Mouse (Mus musculus): ENCODE measurements around the gene Olfr222. TPM values are rescaled to one million over a fixed set of nuclear protein-coding genes. Genes with fewer than 3 reads are reported as not detected.
A peak's percentile ranks its signal among the peaks of the same experiment; 100 is the strongest.

Olfr222 gene
- total RNA-seq, 1 experiment: not detected

DNA sequence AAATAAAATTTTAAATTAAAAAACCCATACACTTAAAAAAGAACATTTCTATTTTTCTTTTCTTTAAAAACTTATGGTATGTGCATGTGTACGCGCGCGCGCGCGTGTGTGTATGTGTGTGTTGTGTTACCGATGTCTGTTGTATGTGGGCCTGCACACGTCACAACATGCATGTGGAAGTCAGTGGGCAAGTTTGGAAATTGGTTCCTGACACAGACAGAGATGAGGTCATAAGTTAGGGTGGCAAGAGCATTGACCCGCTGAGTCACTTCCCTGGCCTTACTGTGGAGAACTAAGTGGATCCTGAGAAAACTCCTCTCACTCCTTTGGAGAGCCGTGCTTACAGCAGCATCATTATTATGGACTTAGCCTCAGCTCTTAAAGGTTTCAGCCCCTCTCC, 21.9 kb downstream of the Olfr222 start:
- in situ Hi-C loops (cut with MboI; ENCODE audit: low sequenced_read_pairs in 2 of 2, unreplicated experiment in 2 of 2): no loop called here
- DNase-seq (ENCODE audit: low read depth, low spot score): no peak
- TF ChIP-seq MAFK (IDR thresholded peaks at IDR 0.05; ENCODE audit: insufficient read depth, low read depth, low read length): no peak
- no peak for TF ChIP-seq ZNF384 (IDR thresholded peaks at IDR 0.05; ENCODE audit: low read depth, low read length)
- no peak for TF ChIP-seq ZC3H11A (IDR thresholded peaks at IDR 0.05; ENCODE audit: borderline replicate concordance, low read depth, low read length)
- TF ChIP-seq CHD2 (IDR thresholded peaks at IDR 0.05; ENCODE audit: low read depth, low read length): no peak
- no peak for TF ChIP-seq HCFC1 (IDR thresholded peaks at IDR 0.05; ENCODE audit: borderline replicate concordance, insufficient read depth, low read length)
- no peak overlapping the region for H3K27ac ChIP-seq (ENCODE audit: insufficient read depth, low read depth, low read length, poor library complexity, severe bottlenecking)
- no peaks in the 10 kb centered on the region for H3K9me3 ChIP-seq (ENCODE audit: control insufficient read depth, insufficient read depth, low read depth, low read length)
- H3K36me3 ChIP-seq (ENCODE audit: control insufficient read depth, insufficient read depth, low read length, poor library complexity, severe bottlenecking): no peaks in the 10 kb centered on the region
- H3K9ac ChIP-seq (ENCODE audit: insufficient read depth, low read depth, low read length, poor library complexity, severe bottlenecking): no peak overlapping the region
- H3K4me1 ChIP-seq (ENCODE audit: control insufficient read depth in 2 of 2, insufficient read depth in 2 of 2, low read length in 2 of 2, poor library complexity in 1 of 2): no peaks in the 10 kb centered on the region
- no peak overlapping the region for H3K4me3 ChIP-seq (ENCODE audit: insufficient read depth in 1 of 2, low read depth in 1 of 2, low read length in 2 of 2, poor library complexity in 1 of 2, severe bottlenecking in 1 of 2)

GRCm38 (mm10) chr11:59544005-59544404, 32.0 kb downstream of the Olfr222 start:
- TF ChIP-seq HCFC1 (IDR thresholded peaks at IDR 0.05; ENCODE audit: borderline replicate concordance, insufficient read depth, low read length) (no peak), MAFK (IDR thresholded peaks at IDR 0.05; ENCODE audit: insufficient read depth, low read depth, low read length) (0 out of 2 replicates have a peak, but pooled peaks have one; percentile 4)

GRCm38 (mm10) chr11:59543376-59543775, 32.7 kb downstream of the Olfr222 start:
- no peaks in the 10 kb centered on the region for H3K36me3 ChIP-seq (ENCODE audit: control insufficient read depth, insufficient read depth, low read length, poor library complexity, severe bottlenecking)
- in situ Hi-C loops (cut with MboI; ENCODE audit: low sequenced_read_pairs in 2 of 2, unreplicated experiment in 2 of 2): no loop called here
- TF ChIP-seq HCFC1 (IDR thresholded peaks at IDR 0.05; ENCODE audit: borderline replicate concordance, insufficient read depth, low read length) (no peak), ZNF384 (IDR thresholded peaks at IDR 0.05; ENCODE audit: low read depth, low read length) (no peak), ZC3H11A (IDR thresholded peaks at IDR 0.05; ENCODE audit: borderline replicate concordance, low read depth, low read length) (no peak), MAFK (IDR thresholded peaks at IDR 0.05; ENCODE audit: insufficient read depth, low read depth, low read length) (no peak), CHD2 (IDR thresholded peaks at IDR 0.05; ENCODE audit: low read depth, low read length) (no peak)
- H3K9ac ChIP-seq (ENCODE audit: insufficient read depth, low read depth, low read length, poor library complexity, severe bottlenecking): no peak overlapping the region
- no peaks in the 10 kb centered on the region for H3K9me3 ChIP-seq (ENCODE audit: control insufficient read depth, insufficient read depth, low read depth, low read length)
- H3K4me1 ChIP-seq (ENCODE audit: control insufficient read depth in 2 of 2, insufficient read depth in 2 of 2, low read length in 2 of 2, poor library complexity in 1 of 2): no peaks in the 10 kb centered on the region
- no peak for DNase-seq (ENCODE audit: low read depth, low spot score)
- H3K27ac ChIP-seq (ENCODE audit: insufficient read depth, low read depth, low read length, poor library complexity, severe bottlenecking): no peak overlapping the region
- no peak overlapping the region for H3K4me3 ChIP-seq (ENCODE audit: insufficient read depth in 1 of 2, low read depth in 1 of 2, low read length in 2 of 2, poor library complexity in 1 of 2, severe bottlenecking in 1 of 2)

More at GRCm38 (mm10) chr11:59544005-59544404, 32.0 kb downstream of the Olfr222 start:
- Histone ChIP-seq H3K36me3 (ENCODE audit: control insufficient read depth, insufficient read depth, low read length, poor library complexity, severe bottlenecking) (no peaks in the 10 kb centered on the region), H3K4me3 (ENCODE audit: insufficient read depth in 1 of 2, low read depth in 1 of 2, low read length in 2 of 2, poor library complexity in 1 of 2, severe bottlenecking in 1 of 2) (no peak overlapping the region), H3K27ac (ENCODE audit: insufficient read depth, low read depth, low read length, poor library complexity, severe bottlenecking) (no peak overlapping the region), H3K9ac (ENCODE audit: insufficient read depth, low read depth, low read length, poor library complexity, severe bottlenecking) (no peak overlapping the region), H3K4me1 (ENCODE audit: control insufficient read depth in 2 of 2, insufficient read depth in 2 of 2, low read length in 2 of 2, poor library complexity in 1 of 2) (no peaks in the 10 kb centered on the region), H3K9me3 (ENCODE audit: control insufficient read depth, insufficient read depth, low read depth, low read length) (no peaks in the 10 kb centered on the region)
- no peak for DNase-seq (ENCODE audit: low read depth, low spot score)
- in situ Hi-C loops (cut with MboI; ENCODE audit: low sequenced_read_pairs in 2 of 2, unreplicated experiment in 2 of 2): no loop called here

DNA sequence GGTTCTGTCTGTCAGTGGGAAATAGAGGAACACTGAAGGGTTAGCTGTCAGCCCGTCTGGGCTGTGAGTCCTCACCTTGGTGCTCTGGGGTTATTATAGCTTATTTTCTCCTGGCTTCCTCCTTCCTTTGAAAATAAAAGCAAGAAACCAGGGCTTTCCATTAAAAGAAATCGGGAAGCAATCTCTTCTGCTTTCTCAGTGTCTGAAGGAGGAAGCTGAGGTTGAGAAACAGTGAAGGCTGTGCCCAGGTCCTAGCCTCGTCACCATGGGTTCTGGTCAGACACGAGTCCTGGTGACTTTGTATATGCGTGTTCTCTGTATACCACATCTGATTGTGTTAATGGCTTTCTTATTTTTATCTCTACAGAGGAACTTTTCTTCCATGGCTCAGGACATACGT, 33.6 kb downstream of the Olfr222 start:
- Histone ChIP-seq H3K36me3 (ENCODE audit: control insufficient read depth, insufficient read depth, low read length, poor library complexity, severe bottlenecking) (no peaks in the 10 kb centered on the region), H3K27ac (ENCODE audit: insufficient read depth, low read depth, low read length, poor library complexity, severe bottlenecking) (no peak overlapping the region), H3K4me1 (ENCODE audit: control insufficient read depth in 2 of 2, insufficient read depth in 2 of 2, low read length in 2 of 2, poor library complexity in 1 of 2) (0 out of 4 replicates have a peak, but pooled peaks cover 0 to 2% of the 10 kb centered on the region in 2 experiments), H3K9me3 (ENCODE audit: control insufficient read depth, insufficient read depth, low read depth, low read length) (no peaks in the 10 kb centered on the region), H3K4me3 (ENCODE audit: insufficient read depth in 1 of 2, low read depth in 1 of 2, low read length in 2 of 2, poor library complexity in 1 of 2, severe bottlenecking in 1 of 2) (no peak overlapping the region), H3K9ac (ENCODE audit: insufficient read depth, low read depth, low read length, poor library complexity, severe bottlenecking) (no peak overlapping the region)
- in situ Hi-C loops (cut with MboI; ENCODE audit: low sequenced_read_pairs in 2 of 2, unreplicated experiment in 2 of 2): no loop called here
- TF ChIP-seq HCFC1 (IDR thresholded peaks at IDR 0.05; ENCODE audit: borderline replicate concordance, insufficient read depth, low read length) (no peak), ZNF384 (IDR thresholded peaks at IDR 0.05; ENCODE audit: low read depth, low read length) (no peak), CHD2 (IDR thresholded peaks at IDR 0.05; ENCODE audit: low read depth, low read length) (no peak), MAFK (IDR thresholded peaks at IDR 0.05; ENCODE audit: insufficient read depth, low read depth, low read length) (no peak), ZC3H11A (IDR thresholded peaks at IDR 0.05; ENCODE audit: borderline replicate concordance, low read depth, low read length) (no peak)
- DNase-seq (ENCODE audit: low read depth, low spot score): no peak

- in situ Hi-C loops (cut with MboI; ENCODE audit: low sequenced_read_pairs in 2 of 2, unreplicated experiment in 2 of 2): no loop called here
- Histone ChIP-seq H3K27ac (ENCODE audit: insufficient read depth, low read depth, low read length, poor library complexity, severe bottlenecking) (no peak within 1 kb of the TSS), H3K4me3 (ENCODE audit: insufficient read depth in 1 of 2, low read depth in 1 of 2, low read length in 2 of 2, poor library complexity in 1 of 2, severe bottlenecking in 1 of 2) (no peak within 1 kb of the TSS), H3K9ac (ENCODE audit: insufficient read depth, low read depth, low read length, poor library complexity, severe bottlenecking) (no peak within 1 kb of the TSS), H3K36me3 (ENCODE audit: control insufficient read depth, insufficient read depth, low read length, poor library complexity, severe bottlenecking) (no peaks in the 10 kb centered on the region), H3K9me3 (ENCODE audit: control insufficient read depth, insufficient read depth, low read depth, low read length) (no peaks in the 10 kb centered on the region), H3K4me1 (ENCODE audit: control insufficient read depth in 2 of 2, insufficient read depth in 2 of 2, low read length in 2 of 2, poor library complexity in 1 of 2) (0 out of 4 replicates have a peak, but pooled peaks cover 0 to 2% of the 10 kb centered on the region in 2 experiments)
- TF ChIP-seq MAFK (IDR thresholded peaks at IDR 0.05; ENCODE audit: insufficient read depth, low read depth, low read length) (no peak), HCFC1 (IDR thresholded peaks at IDR 0.05; ENCODE audit: borderline replicate concordance, insufficient read depth, low read length) (no peak), CHD2 (IDR thresholded peaks at IDR 0.05; ENCODE audit: low read depth, low read length) (no peak), ZNF384 (IDR thresholded peaks at IDR 0.05; ENCODE audit: low read depth, low read length) (no peak), ZC3H11A (IDR thresholded peaks at IDR 0.05; ENCODE audit: borderline replicate concordance, low read depth, low read length) (no peak)
- no peak for DNase-seq (ENCODE audit: low read depth, low spot score)
Measured at GRCm38 (mm10) chr11:59541324-59541723, 34.7 kb downstream of the Olfr222 start, which contains the start of gene Nlrp3. Nlrp3 (plus strand) TSS chr11:59541568.
